Mouse (Mus musculus) neural tube, embryonic 14.5 days (tissue): ENCODE data around the gene Sik3. TPM values are rescaled to one million over a fixed set of nuclear protein-coding genes. Genes with fewer than 3 reads are reported as not detected.
"Not testable (repeated sequence)": the region's sequence is repeated elsewhere in the genome, so short reads cannot be mapped to it uniquely, and the experiment has no call there.

Experiments
- ATAC-seq: fragments of 200-750 bp; cut with Nextera tagmentation; 2 replicates; pipeline ENCODE4 v1.8.0; 2017; ENCODE audit warnings: low read depth, mild to moderate bottlenecking, moderate TSS enrichment, moderate library complexity
- H3K27ac ChIP-seq: fragments of 300-500 bp; sonication (generic); 2 replicates; pipeline ENCODE4 v1.5.1; 2014; ENCODE audit warnings: low read depth, mild to moderate bottlenecking, control low read depth, low read length, moderate library complexity, mixed read lengths
- H3K27me3 ChIP-seq: fragments of 300-500 bp; sonication (generic); 2 replicates; pipeline ENCODE4 v1.6.1; 2014; ENCODE audit warnings: low read length; ENCODE audit not compliant: control insufficient read depth, insufficient read depth
- H3K36me3 ChIP-seq: fragments of 300-500 bp; sonication (generic); 2 replicates; pipeline ENCODE4 v1.6.1; 2014; ENCODE audit warnings: low read length, mixed read lengths; ENCODE audit not compliant: control insufficient read depth, insufficient read depth
- H3K4me1 ChIP-seq: fragments of 300-500 bp; sonication (generic); 2 replicates; pipeline ENCODE4 v1.6.1; 2014; ENCODE audit warnings: low read length; ENCODE audit not compliant: control insufficient read depth, insufficient read depth
- H3K4me2 ChIP-seq: fragments of 300-500 bp; sonication (generic); 2 replicates; pipeline ENCODE4 v1.6.1; 2014; ENCODE audit warnings: mild to moderate bottlenecking, low read depth, low read length, control low read depth
- H3K4me3 ChIP-seq: fragments of 300-500 bp; sonication (generic); 2 replicates; pipeline ENCODE4 v1.5.1; 2014; ENCODE audit warnings: low read depth, low read length, control low read depth, mixed read lengths
- H3K9ac ChIP-seq: fragments of 300-500 bp; sonication (generic); replicated peaks from 2 replicates; pipeline ENCODE4 v1.6.1; 2014; ENCODE audit warnings: low read depth, mild to moderate bottlenecking, control low read depth, low read length, mixed read lengths
- H3K9me3 ChIP-seq: fragments of 300-500 bp; sonication (generic); 2 replicates; pipeline ENCODE4 v1.6.1; 2016; ENCODE audit warnings: low read length; ENCODE audit not compliant: control insufficient read depth
- WGBS: fragments of 180-500 bp; shearing (Covaris S2); extraction: QIAGEN DNeasy Blood & Tissue Kit; methylation state at CpG from one replicate; pipeline ENCODE4 v1.1.7; 2014; 5-methylcytosine and 5-hydroxymethylcytosine counted together
- polyA plus RNA-seq: library from polyadenylated mRNA; unstranded; fragments of >200 nt; fragmentation: Nextera tagmentation; extraction: Ambion mirVana; gene quantifications from 2 replicates; pipeline ENCODE4 v1.2.1, GENCODE M21; 2014

Gene Sik3
- polyA plus RNA-seq, 1 experiment from 2014 or later = 10.5 TPM

DNA sequence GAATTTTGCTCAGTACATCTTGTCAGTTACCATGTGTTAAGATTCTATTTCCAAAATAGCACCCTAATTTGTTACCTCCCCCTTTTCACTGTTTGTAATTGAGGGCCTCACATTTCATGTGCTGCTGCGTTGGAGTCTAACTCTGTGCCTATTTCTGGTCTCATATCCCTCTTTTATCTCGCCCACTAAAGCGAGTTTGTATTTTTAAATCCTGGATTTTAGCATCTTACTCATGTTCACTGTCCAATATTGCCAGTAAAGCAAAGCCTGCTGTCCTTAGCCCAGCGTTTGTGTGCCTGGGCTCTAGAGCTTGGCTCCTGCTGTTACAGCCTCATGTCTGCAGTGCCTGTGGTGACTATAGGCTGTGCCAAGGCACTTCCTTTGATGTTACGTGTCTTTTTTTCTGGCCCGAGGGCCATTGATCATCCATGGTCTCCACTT lies 69.8 kb downstream of the Sik3 start:
- H3K27ac ChIP-seq = no peak overlapping the region
- 69% methylated on average over 6 of the region's 6 CpGs for WGBS

DNA sequence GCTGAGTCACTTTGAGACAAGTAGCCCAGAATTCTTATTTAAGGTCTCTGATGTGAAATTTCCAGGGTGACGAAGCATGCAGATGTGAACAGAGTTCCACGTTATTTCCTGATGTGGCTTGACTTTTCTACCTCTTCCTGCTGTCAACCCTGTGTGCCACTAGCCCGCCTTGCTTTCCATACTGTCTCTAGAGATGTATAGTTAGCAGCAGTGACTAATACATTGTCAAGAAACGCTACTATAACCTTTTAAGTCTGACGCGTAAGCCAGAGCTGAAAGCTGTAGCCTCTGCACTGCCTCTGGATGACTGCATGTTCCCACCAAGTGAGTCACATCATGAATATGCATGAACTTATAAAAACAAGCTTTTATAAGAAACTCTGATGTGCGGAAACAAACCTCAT lies 70.9 kb downstream of the Sik3 start:
- Histone ChIP-seq H3K4me2 (no peak overlapping the region), H3K4me1 (no peaks in the 10 kb centered on the region), H3K4me3 (no peak overlapping the region), H3K27ac (no peak overlapping the region), H3K36me3 (no peaks in the 10 kb centered on the region), H3K9me3 (no peaks in the 10 kb centered on the region), H3K27me3 (no peaks in the 10 kb centered on the region), H3K9ac (no peak overlapping the region)
- 73% methylated on average over 7 of the region's 7 CpGs for WGBS
- ATAC-seq = no peak

More for the DNA sequence above, 69.8 kb downstream of the Sik3 start:
- ATAC-seq = no peak
- no peaks in the 10 kb centered on the region for H3K9me3 ChIP-seq
- no peak overlapping the region for H3K4me2 ChIP-seq
- H3K36me3 ChIP-seq = no peaks in the 10 kb centered on the region
- H3K4me3 ChIP-seq = no peak overlapping the region
- H3K27me3 ChIP-seq = no peaks in the 10 kb centered on the region
- no peak overlapping the region for H3K9ac ChIP-seq
- no peaks in the 10 kb centered on the region for H3K4me1 ChIP-seq

DNA sequence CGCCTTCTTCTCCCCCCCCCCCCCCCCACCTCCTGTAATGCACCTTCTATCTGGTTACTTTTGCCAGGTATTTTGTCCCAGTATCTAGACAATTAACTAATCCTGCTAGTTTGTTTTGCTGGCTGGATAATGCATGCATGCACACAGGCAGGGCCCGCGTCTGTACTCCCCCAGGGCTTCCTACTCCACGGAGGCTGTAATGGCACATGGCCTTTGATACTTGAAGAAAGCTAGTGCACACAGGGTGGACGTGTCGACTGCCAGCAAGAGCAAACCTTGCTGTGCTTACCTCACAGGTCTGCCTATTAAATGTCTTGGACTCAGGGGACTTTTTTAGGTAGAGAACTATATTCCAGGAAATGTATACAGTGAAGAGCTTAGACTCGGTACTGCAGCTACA lies 73.3 kb downstream of the Sik3 start:
- WGBS = 70% methylated on average over 6 of the region's 7 CpGs
- no peaks in the 10 kb centered on the region for H3K4me1 ChIP-seq
- no peak for ATAC-seq
- H3K9me3 ChIP-seq = no peaks in the 10 kb centered on the region
- H3K9ac ChIP-seq = no peak overlapping the region
- no peaks in the 10 kb centered on the region for H3K36me3 ChIP-seq
- no peak overlapping the region for H3K4me2 ChIP-seq
- no peaks in the 10 kb centered on the region for H3K27me3 ChIP-seq
- H3K27ac ChIP-seq = no peak overlapping the region
- H3K4me3 ChIP-seq = no peak overlapping the region

DNA sequence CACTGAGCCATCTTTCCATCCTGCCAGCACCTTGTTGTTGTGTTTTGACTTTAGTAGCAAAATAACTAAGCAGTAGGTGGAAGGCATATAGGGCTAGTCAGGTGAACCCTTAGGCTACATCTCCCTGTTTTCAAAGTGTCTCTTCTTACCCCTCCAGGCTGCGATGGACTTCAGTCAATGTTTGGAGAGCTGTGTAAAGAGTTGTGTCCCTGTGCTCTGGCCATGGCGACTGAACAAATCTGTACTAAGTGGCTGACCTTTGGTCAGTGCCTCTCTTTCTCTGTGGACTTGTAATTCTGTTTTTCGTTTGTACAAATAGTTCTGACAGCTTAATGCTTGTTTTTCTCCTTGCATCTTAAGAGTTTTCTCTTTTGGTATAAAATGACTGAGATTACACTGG lies 74.2 kb downstream of the Sik3 start:
- Histone ChIP-seq H3K4me3 (no peak overlapping the region), H3K4me2 (no peak overlapping the region), H3K9ac (no peak overlapping the region), H3K4me1 (no peaks in the 10 kb centered on the region), H3K36me3 (no peaks in the 10 kb centered on the region), H3K9me3 (no peaks in the 10 kb centered on the region), H3K27me3 (no peaks in the 10 kb centered on the region), H3K27ac (no peak overlapping the region)
- ATAC-seq = no peak
- 88% methylated on average over 3 of the region's 3 CpGs for WGBS

DNA sequence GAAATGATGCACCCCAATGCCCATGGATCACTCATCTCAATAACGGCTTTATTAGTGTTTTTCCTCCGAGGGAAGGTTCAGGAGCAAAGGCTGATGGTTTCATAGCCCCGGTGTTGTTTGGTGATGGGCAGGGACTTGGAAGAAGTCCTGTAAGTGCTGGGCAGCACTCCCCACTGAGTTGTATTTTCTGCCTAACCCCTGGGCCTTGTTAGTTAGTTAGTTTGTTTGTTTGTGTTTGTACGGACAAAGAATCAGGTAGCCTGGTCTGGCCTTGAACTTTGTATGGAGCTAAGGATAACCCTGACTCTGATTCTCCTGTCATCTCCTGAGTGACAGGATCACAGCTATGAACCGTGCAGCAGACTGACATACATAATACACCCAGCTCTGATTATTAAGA lies 74.8 kb downstream of the Sik3 start:
- Histone ChIP-seq H3K4me3 (no peak overlapping the region), H3K27ac (no peak overlapping the region), H3K9ac (no peak overlapping the region), H3K27me3 (no peaks in the 10 kb centered on the region), H3K4me2 (no peak overlapping the region), H3K4me1 (no peaks in the 10 kb centered on the region), H3K36me3 (no peaks in the 10 kb centered on the region), H3K9me3 (no peaks in the 10 kb centered on the region)
- no peak for ATAC-seq
- WGBS = 71% methylated on average over 5 of the region's 5 CpGs

DNA sequence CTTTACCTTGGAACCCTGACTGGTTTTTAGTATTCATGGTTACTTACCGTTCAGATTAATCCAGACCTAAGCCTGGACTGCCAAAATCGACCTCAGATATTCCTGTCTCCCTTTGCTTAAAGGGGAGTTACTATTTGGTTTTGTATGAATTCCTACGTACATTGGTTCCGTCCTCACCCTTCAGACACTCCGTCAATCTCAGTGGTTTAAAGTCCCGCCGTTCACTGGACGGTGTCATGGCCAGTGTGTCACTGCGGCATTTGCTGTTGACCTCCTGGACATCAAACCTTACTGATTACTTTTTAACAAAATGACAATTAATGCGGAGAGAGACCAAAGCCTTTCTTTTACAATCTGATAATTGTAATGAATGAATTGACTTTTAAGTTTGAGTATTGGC lies 76.1 kb downstream of the Sik3 start:
- WGBS = 90% methylated on average over 10 of the region's 10 CpGs
- no peak overlapping the region for H3K9ac ChIP-seq
- H3K9me3 ChIP-seq = no peaks in the 10 kb centered on the region
- no peak for ATAC-seq
- H3K4me3 ChIP-seq = no peak overlapping the region
- no peak overlapping the region for H3K4me2 ChIP-seq
- no peaks in the 10 kb centered on the region for H3K36me3 ChIP-seq
- H3K4me1 ChIP-seq = no peaks in the 10 kb centered on the region
- no peak overlapping the region for H3K27ac ChIP-seq
- H3K27me3 ChIP-seq = no peaks in the 10 kb centered on the region

DNA sequence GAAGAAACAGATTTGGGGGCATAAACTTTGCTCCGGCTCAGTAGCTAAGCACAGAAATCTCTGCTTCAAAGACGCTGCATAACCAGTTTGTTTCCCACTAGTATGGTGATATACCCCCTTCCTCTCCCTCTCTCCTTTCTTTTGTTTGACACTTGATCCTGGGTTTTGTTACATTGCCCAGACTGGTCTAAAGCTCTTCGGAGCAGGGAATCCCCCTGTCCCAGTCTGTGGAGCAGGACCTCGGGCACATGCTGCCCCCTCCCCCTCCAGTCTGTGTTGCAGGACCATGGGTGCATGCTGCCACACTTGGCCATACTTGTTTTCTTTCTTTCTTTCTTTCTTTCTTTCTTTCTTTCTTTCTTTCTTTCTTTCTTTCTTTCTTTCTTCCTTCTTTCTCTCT lies 77.4 kb downstream of the Sik3 start:
- WGBS = 68% methylated on average over 4 of the region's 4 CpGs
- Histone ChIP-seq H3K36me3 (no peaks in the 10 kb centered on the region), H3K4me3 (no peak overlapping the region), H3K4me1 (no peaks in the 10 kb centered on the region), H3K9ac (no peak overlapping the region), H3K27ac (no peak overlapping the region), H3K27me3 (no peaks in the 10 kb centered on the region), H3K4me2 (no peak overlapping the region), H3K9me3 (no peaks in the 10 kb centered on the region)
- no peak for ATAC-seq

DNA sequence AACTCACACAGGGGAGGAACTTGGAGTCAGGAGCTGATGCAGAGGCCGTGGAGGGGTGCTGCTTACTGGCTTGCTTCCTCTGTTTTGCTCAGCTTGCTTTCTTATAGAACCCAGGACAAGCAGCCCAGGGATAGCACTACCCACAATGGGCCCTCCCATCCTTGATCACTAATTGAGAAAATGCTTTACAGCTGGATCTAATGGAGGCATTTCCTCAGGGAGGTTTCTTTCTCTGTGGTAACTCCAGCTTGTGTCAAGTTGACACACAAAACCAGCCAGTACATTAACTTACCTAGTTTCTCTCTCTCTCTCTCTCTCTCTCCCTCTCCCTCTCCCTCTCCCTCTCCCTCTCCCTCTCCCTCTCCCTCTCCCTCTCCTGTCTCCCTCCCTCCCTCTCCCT lies 78.5 kb downstream of the Sik3 start:
- H3K9ac ChIP-seq, H3K4me3 ChIP-seq, ATAC-seq, H3K4me1 ChIP-seq, H3K4me2 ChIP-seq, H3K27ac ChIP-seq, H3K27me3 ChIP-seq, H3K9me3 ChIP-seq, H3K36me3 ChIP-seq: not testable (repeated sequence)
- WGBS = 68% methylated on average over 1 of the region's 1 CpGs

DNA sequence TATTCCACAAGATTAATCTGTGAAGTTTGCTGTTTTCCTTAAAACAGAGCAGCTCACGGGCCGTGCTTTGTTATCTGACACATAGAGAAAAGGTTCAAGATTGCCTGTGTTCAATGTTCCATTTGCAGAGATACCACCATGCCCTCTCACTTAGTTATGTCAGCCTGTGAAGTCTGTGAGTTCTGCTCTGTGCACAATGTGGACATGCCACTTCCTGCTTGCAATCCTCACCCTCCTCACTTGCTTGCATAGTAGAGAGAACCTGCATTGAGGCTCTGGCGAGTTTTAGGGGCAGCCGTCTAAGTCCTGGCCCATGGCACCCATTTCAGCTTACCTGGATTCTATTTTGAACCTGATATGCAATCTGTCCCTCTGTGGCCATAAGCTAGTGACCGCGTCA lies 80.0 kb downstream of the Sik3 start:
- ATAC-seq = no peak
- H3K9me3 ChIP-seq = no peaks in the 10 kb centered on the region
- H3K4me1 ChIP-seq = no peaks in the 10 kb centered on the region
- H3K36me3 ChIP-seq = no peaks in the 10 kb centered on the region
- no peak overlapping the region for H3K27ac ChIP-seq
- no peak overlapping the region for H3K4me3 ChIP-seq
- 93% methylated on average over 6 of the region's 6 CpGs for WGBS
- no peaks in the 10 kb centered on the region for H3K27me3 ChIP-seq
- no peak overlapping the region for H3K4me2 ChIP-seq
- H3K9ac ChIP-seq = no peak overlapping the region
